Mouse (Mus musculus): ENCODE measurements around the gene Adcy9. TPM values are rescaled to one million over a fixed set of nuclear protein-coding genes. Genes with fewer than 3 reads are reported as not detected.

Adcy9 gene
- total and polyA plus RNA-seq, 2 experiments = 15.0 to 23.0 TPM

- no peak overlapping the region for H3K4me3 ChIP-seq (ENCODE audit: insufficient read depth, low read depth, low read length)
- H3K9ac ChIP-seq (ENCODE audit: low read depth, low read length) = no peak overlapping the region
- no peaks in the 10 kb centered on the region; the same call in 1 of the 2 replicates for H3K36me3 ChIP-seq (ENCODE audit: control insufficient read depth, insufficient read depth, low read length)
- H3K4me1 ChIP-seq (ENCODE audit: control insufficient read depth, insufficient read depth, low read length) = peaks cover 26% of the 10 kb centered on the region
- no peak for DNase-seq (ENCODE audit: extremely low read depth, low read depth, low spot score)
- no peak for TF ChIP-seq CTCF (IDR thresholded peaks at IDR 0.05; ENCODE audit: low read depth, low read length)
- TF ChIP-seq POLR2A (IDR thresholded peaks at IDR 0.05; ENCODE audit: extremely low read depth, insufficient read depth, low read length) = no peak
- peaks cover 29% of the 10 kb centered on the region; the same call in 1 of the 2 replicates for H3K79me2 ChIP-seq (ENCODE audit: control insufficient read depth, insufficient read depth, low read length)
- H3K27me3 ChIP-seq (ENCODE audit: control insufficient read depth, insufficient read depth, low read length) = no peaks in the 10 kb centered on the region
- H3K27ac ChIP-seq (replicated peaks; ENCODE audit: insufficient read depth, low read depth, low read length) = peak overlapping the region; percentile 55
- WGBS = 73% methylated on average over 10 of the region's 10 CpGs
Observed at GRCm38 (mm10) chr16:4395687-4396341, 24.5 kb downstream of the Adcy9 start.

- Histone ChIP-seq H3K9ac (ENCODE audit: low read depth, low read length) (no peak overlapping the region), H3K27ac (replicated peaks; ENCODE audit: insufficient read depth, low read depth, low read length) (peak overlapping the region; percentile 55), H3K4me3 (ENCODE audit: insufficient read depth, low read depth, low read length) (no peak overlapping the region), H3K27me3 (ENCODE audit: control insufficient read depth, insufficient read depth, low read length) (no peaks in the 10 kb centered on the region), H3K4me1 (ENCODE audit: control insufficient read depth, insufficient read depth, low read length) (peaks cover 20% of the 10 kb centered on the region), H3K36me3 (ENCODE audit: control insufficient read depth, insufficient read depth, low read length) (no peaks in the 10 kb centered on the region; the same call in 1 of the 2 replicates), H3K79me2 (ENCODE audit: control insufficient read depth, insufficient read depth, low read length) (peaks cover 29% of the 10 kb centered on the region; the same call in 1 of the 2 replicates)
- no peak for TF ChIP-seq CTCF (IDR thresholded peaks at IDR 0.05; ENCODE audit: low read depth, low read length)
- no peak for TF ChIP-seq POLR2A (IDR thresholded peaks at IDR 0.05; ENCODE audit: extremely low read depth, insufficient read depth, low read length)
- peak; percentile 96 for DNase-seq (ENCODE audit: extremely low read depth, low read depth, low spot score)
- 27% methylated on average over 4 of the region's 4 CpGs for WGBS
Observed at GRCm38 (mm10) chr16:4394991-4395590, 25.2 kb downstream of the Adcy9 start.

- Histone ChIP-seq H3K9ac (ENCODE audit: low read depth, low read length) (no peak overlapping the region), H3K36me3 (ENCODE audit: control insufficient read depth, insufficient read depth, low read length) (no peaks in the 10 kb centered on the region), H3K79me2 (ENCODE audit: control insufficient read depth, insufficient read depth, low read length) (peaks cover 20% of the 10 kb centered on the region; the same call in 1 of the 2 replicates), H3K4me1 (ENCODE audit: control insufficient read depth, insufficient read depth, low read length) (peaks cover 17% of the 10 kb centered on the region), H3K4me3 (ENCODE audit: insufficient read depth, low read depth, low read length) (no peak overlapping the region), H3K27me3 (ENCODE audit: control insufficient read depth, insufficient read depth, low read length) (no peaks in the 10 kb centered on the region), H3K27ac (replicated peaks; ENCODE audit: insufficient read depth, low read depth, low read length) (peak overlapping the region; percentile 33; the same call in 1 of the 2 replicates)
- WGBS = 45% methylated on average over 4 of the region's 4 CpGs
- DNase-seq (ENCODE audit: extremely low read depth, low read depth, low spot score) = peak; percentile 75
- TF ChIP-seq POLR2A (IDR thresholded peaks at IDR 0.05; ENCODE audit: extremely low read depth, insufficient read depth, low read length) (no peak), CTCF (IDR thresholded peaks at IDR 0.05; ENCODE audit: low read depth, low read length) (no peak)
Observed at GRCm38 (mm10) chr16:4383473-4384038, 36.7 kb downstream of the Adcy9 start.

DNA sequence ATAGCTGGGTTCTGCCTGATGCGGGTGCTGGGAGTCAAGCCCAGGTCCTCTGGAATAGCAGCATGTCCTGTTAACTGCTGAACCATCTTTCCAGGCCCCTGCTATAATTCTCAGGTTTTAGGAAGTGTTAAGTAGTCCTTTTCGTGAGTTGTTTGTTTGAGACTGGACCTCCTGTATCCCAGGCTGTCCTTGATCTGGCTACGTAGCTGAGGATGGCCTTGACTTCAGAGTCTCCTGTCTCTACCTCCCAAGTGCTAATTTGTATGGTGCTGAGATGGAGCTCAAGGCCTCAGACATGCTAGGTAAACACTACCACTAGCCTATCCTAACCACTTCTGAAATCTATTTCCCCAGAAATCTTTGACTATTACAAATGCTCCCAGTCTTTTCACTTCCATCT lies 37.9 kb downstream of the Adcy9 start:
- 95% methylated on average over 3 of the region's 3 CpGs for WGBS
- H3K9ac ChIP-seq (ENCODE audit: low read depth, low read length) = no peak overlapping the region
- DNase-seq (ENCODE audit: extremely low read depth, low read depth, low spot score) = no peak

GRCm38 (mm10) chr16:4381487-4381886 lies 38.8 kb downstream of the Adcy9 start:
- peaks cover 19% of the 10 kb centered on the region for H3K79me2 ChIP-seq (ENCODE audit: control insufficient read depth, insufficient read depth, low read length)
- H3K27ac ChIP-seq (replicated peaks; ENCODE audit: insufficient read depth, low read depth, low read length) = peak overlapping the region; percentile 45
- no peaks in the 10 kb centered on the region for H3K27me3 ChIP-seq (ENCODE audit: control insufficient read depth, insufficient read depth, low read length)
- no peak overlapping the region; the same call in 1 of the 2 replicates for H3K9ac ChIP-seq (ENCODE audit: low read depth, low read length)
- no peak overlapping the region for H3K4me3 ChIP-seq (ENCODE audit: insufficient read depth, low read depth, low read length)
- WGBS = 46% methylated on average over 4 of the region's 4 CpGs
- DNase-seq (ENCODE audit: extremely low read depth, low read depth, low spot score) = peak; percentile 55
- H3K36me3 ChIP-seq (ENCODE audit: control insufficient read depth, insufficient read depth, low read length) = no peaks in the 10 kb centered on the region
- peaks cover 28% of the 10 kb centered on the region for H3K4me1 ChIP-seq (ENCODE audit: control insufficient read depth, insufficient read depth, low read length)
- no peak for TF ChIP-seq CTCF (IDR thresholded peaks at IDR 0.05; ENCODE audit: low read depth, low read length)
- TF ChIP-seq POLR2A (IDR thresholded peaks at IDR 0.05; ENCODE audit: extremely low read depth, insufficient read depth, low read length) = no peak

More for the DNA sequence above, 37.9 kb downstream of the Adcy9 start:
- no peaks in the 10 kb centered on the region for H3K27me3 ChIP-seq (ENCODE audit: control insufficient read depth, insufficient read depth, low read length)
- H3K79me2 ChIP-seq (ENCODE audit: control insufficient read depth, insufficient read depth, low read length) = peaks cover 15% of the 10 kb centered on the region; the same call in 1 of the 2 replicates
- H3K4me3 ChIP-seq (ENCODE audit: insufficient read depth, low read depth, low read length) = no peak overlapping the region
- no peaks in the 10 kb centered on the region for H3K36me3 ChIP-seq (ENCODE audit: control insufficient read depth, insufficient read depth, low read length)
- TF ChIP-seq CTCF (IDR thresholded peaks at IDR 0.05; ENCODE audit: low read depth, low read length) (no peak), POLR2A (IDR thresholded peaks at IDR 0.05; ENCODE audit: extremely low read depth, insufficient read depth, low read length) (no peak)
- H3K4me1 ChIP-seq (ENCODE audit: control insufficient read depth, insufficient read depth, low read length) = peaks cover 21% of the 10 kb centered on the region
- no peak overlapping the region for H3K27ac ChIP-seq (replicated peaks; ENCODE audit: insufficient read depth, low read depth, low read length)
